Mouse (Mus musculus) NIH3T3 (cell line): ENCODE data around the gene Micu2.

Experiments
- DNase-seq: peaks from one replicate; pipeline ENCODE4 v3.0.0-alpha.2; 2012; ENCODE audit warnings: low read depth

Micu2 gene

GRCm38 (mm10) chr14:57998526-57999401 is at the start of gene Micu2:
TSS of gene Micu2 (minus strand) at chr14:57999262.
- peak; percentile 94 for DNase-seq

- DNase-seq: no peak
Measured at GRCm38 (mm10) chr14:58046639-58047284, 47.7 kb upstream of the Micu2 start.

GRCm38 (mm10) chr14:58036174-58036573 is 37.1 kb upstream of the Micu2 start:
- no peak for DNase-seq

GRCm38 (mm10) chr14:58034567-58034966 is 35.5 kb upstream of the Micu2 start:
- DNase-seq: peak; percentile 62

- peak; percentile 40 for DNase-seq
Measured at GRCm38 (mm10) chr14:58018869-58019268, 19.8 kb upstream of the Micu2 start.

- no peak for DNase-seq
Measured at GRCm38 (mm10) chr14:58003852-58004251, 4.8 kb upstream of the Micu2 start.

- no peak for DNase-seq
Measured at GRCm38 (mm10) chr14:58002161-58002560, 3.1 kb upstream of the Micu2 start.

GRCm38 (mm10) chr14:57999402-57999734 is 306 bp upstream of the Micu2 start:
- DNase-seq: no peak

- DNase-seq: peak; percentile 10
Measured at GRCm38 (mm10) chr14:57997431-57997830, 1.6 kb downstream of the Micu2 start.

- peak; percentile 7 for DNase-seq
Measured at GRCm38 (mm10) chr14:57996210-57996609, 2.9 kb downstream of the Micu2 start.

GRCm38 (mm10) chr14:57991761-57992160 is 7.3 kb downstream of the Micu2 start:
- no peak for DNase-seq

GRCm38 (mm10) chr14:57989162-57989561 is 9.9 kb downstream of the Micu2 start:
- DNase-seq: no peak

GRCm38 (mm10) chr14:57985780-57986179 is 13.3 kb downstream of the Micu2 start:
- no peak for DNase-seq

- DNase-seq: no peak
Measured at GRCm38 (mm10) chr14:57982450-57982849, 16.6 kb downstream of the Micu2 start.

GRCm38 (mm10) chr14:57981720-57982418 is 17.2 kb downstream of the Micu2 start:
- DNase-seq: no peak

- no peak for DNase-seq
Measured at GRCm38 (mm10) chr14:57980776-57981175, 18.3 kb downstream of the Micu2 start.

- DNase-seq: peak; percentile 69
Measured at GRCm38 (mm10) chr14:57980179-57980578, 18.9 kb downstream of the Micu2 start.

- no peak for DNase-seq
Measured at GRCm38 (mm10) chr14:57978144-57978543, 20.9 kb downstream of the Micu2 start.

GRCm38 (mm10) chr14:57975656-57976055 is 23.4 kb downstream of the Micu2 start:
- peak; percentile 56 for DNase-seq

- DNase-seq: no peak
Measured at GRCm38 (mm10) chr14:57971986-57972525, 27.0 kb downstream of the Micu2 start.

- DNase-seq: no peak
Measured at GRCm38 (mm10) chr14:57968873-57969272, 30.2 kb downstream of the Micu2 start.

GRCm38 (mm10) chr14:57967080-57967797 is 31.8 kb downstream of the Micu2 start:
- DNase-seq: no peak
